Mouse (Mus musculus) C2C12 (cell line): ENCODE measurements at regions not wholly inside any gene's neighbourhood (a gene's known extent, or its start where the extent isn't known, plus 50 kb on each side); places are given as distances from the start of the nearest gene placed in this dataset.

ENCODE experiments used
- H3K27me3 ChIP-seq: one replicate; pipeline ENCODE4 v1.6.1; 2011; ENCODE audit not compliant: control insufficient read depth, insufficient read depth, insufficient read length
- H3K36me3 ChIP-seq: one replicate; pipeline ENCODE4 v1.6.1; 2011; ENCODE audit not compliant: control insufficient read depth, insufficient read depth
- H3K4me3 ChIP-seq: one replicate; pipeline ENCODE4 v1.5.1; 2011; ENCODE audit warnings: mild to moderate bottlenecking, control low read depth; ENCODE audit not compliant: poor library complexity, insufficient read depth, severe bottlenecking
- H3K79me2 ChIP-seq: one replicate; pipeline ENCODE4 v1.6.1; 2011; ENCODE audit not compliant: control insufficient read depth, insufficient read depth
- H3K79me3 ChIP-seq: one replicate; pipeline ENCODE4 v1.6.1; 2011; ENCODE audit warnings: low read depth, control low read depth
- H3ac ChIP-seq: one replicate; pipeline ENCODE3; 2011; ENCODE audit warnings: low read depth; ENCODE audit not compliant: control insufficient read depth, insufficient read length
- CEBPB ChIP-seq: IDR thresholded peaks from one replicate; pipeline ENCODE4 v1.6.1; 2011; ENCODE audit warnings: low read depth, mild to moderate bottlenecking, control low read depth, moderate library complexity
- CTCF ChIP-seq: IDR thresholded peaks from one replicate; pipeline ENCODE4 v1.5.1; 2011; ENCODE audit not compliant: control insufficient read depth, insufficient read depth, insufficient read length
- FOSL1 ChIP-seq: IDR thresholded peaks from one replicate; pipeline ENCODE4 v1.8.0; 2011; ENCODE audit warnings: mild to moderate bottlenecking, low read length; ENCODE audit not compliant: poor library complexity, insufficient read depth, severe bottlenecking
- MAX ChIP-seq: IDR thresholded peaks from one replicate; pipeline ENCODE4 v1.6.1; 2011; ENCODE audit warnings: mild to moderate bottlenecking, control low read depth
- MYOD1 ChIP-seq: IDR thresholded peaks from one replicate; pipeline ENCODE4 v1.6.1; 2011; ENCODE audit warnings: low read depth; ENCODE audit not compliant: control insufficient read depth, insufficient read length
- MYOG ChIP-seq: IDR thresholded peaks from one replicate; pipeline ENCODE4 v1.6.1; 2011; ENCODE audit not compliant: control insufficient read depth, insufficient read length; ENCODE audit errors: extremely low read depth
- USF1 ChIP-seq: IDR thresholded peaks from one replicate; pipeline ENCODE4 v1.6.1; 2011; ENCODE audit warnings: low read depth, mild to moderate bottlenecking, control low read depth, moderate library complexity

- Histone ChIP-seq H3K27me3 (no peaks in the 10 kb centered on the region), H3K36me3 (no peaks in the 10 kb centered on the region), H3K79me2 (no peaks in the 10 kb centered on the region), H3ac (no peak overlapping the region), H3K4me3 (no peak overlapping the region), H3K79me3 (no peaks in the 10 kb centered on the region)
- TF ChIP-seq MYOG (no peak), FOSL1 (no peak), MAX (no peak), CTCF (no peak), CEBPB (no peak), MYOD1 (no peak), USF1 (no peak)
Measured at GRCm38 (mm10) chrX:92981141-92981540, 305.1 kb upstream of the Arx start.

DNA sequence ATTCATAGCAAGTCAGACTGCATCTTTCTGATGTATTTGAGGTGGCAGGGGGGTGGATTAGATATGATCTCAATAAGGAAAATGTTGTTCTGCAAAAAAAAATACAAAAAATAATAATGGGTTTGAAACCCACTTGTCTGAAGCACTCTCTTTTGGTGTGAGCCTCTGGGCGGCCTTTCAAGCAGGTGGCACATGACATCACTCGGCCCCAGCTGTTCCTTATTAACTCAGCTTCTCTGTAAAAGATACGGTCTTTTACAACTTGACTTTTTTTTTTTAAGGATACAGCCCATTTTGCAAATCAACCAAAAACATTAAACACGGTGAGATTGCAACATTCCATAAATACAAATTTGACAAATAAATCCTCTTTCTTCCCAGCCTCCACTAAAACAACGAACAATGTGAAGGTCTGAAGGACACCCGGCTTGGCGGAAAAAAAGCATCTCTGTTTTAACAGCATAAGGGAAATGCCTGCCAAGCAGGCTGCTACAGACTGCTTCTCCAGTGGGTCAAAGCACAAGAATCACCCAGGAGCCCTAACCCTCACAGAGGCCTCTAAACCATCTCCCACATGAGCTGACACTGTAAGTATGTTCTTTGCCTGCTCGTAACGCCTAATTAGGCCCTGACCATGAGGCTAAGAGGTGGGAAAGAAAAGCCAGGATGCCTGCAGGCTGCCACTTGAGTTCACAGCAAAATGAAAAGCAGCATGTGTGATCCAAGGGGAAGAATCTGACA is 283.8 kb upstream of the Arx start:
- H3K36me3 ChIP-seq, result no peaks in the 10 kb centered on the region
- no peaks in the 10 kb centered on the region for H3K79me2 ChIP-seq
- no peaks in the 10 kb centered on the region for H3K79me3 ChIP-seq
- TF ChIP-seq MYOD1, result peak; percentile 36
- no peak for TF ChIP-seq CTCF
- H3K4me3 ChIP-seq, result no peak overlapping the region
- no peaks in the 10 kb centered on the region for H3K27me3 ChIP-seq
- no peak overlapping the region for H3ac ChIP-seq

DNA sequence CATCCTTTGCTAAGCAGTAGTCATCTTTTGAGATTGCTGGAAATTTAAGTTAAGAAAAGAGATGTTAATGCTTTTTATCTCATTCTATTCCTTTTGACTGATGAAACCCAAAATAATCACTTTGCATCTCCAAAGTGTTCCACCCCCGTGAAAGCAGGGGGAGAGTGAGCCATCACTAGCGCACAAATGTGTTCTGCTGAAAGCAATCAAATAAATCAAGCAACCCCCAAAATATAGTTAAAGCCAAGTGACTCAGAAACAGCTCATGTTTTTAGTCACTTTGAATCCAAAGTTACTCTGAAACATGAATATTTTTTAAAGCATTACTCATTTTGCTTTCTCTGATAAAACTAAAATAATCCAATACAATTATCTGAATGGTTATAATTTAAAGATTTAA is 279.6 kb upstream of the Arx start:
- Histone ChIP-seq H3K79me3 (no peaks in the 10 kb centered on the region), H3ac (no peak overlapping the region), H3K36me3 (no peaks in the 10 kb centered on the region), H3K4me3 (no peak overlapping the region), H3K27me3 (no peaks in the 10 kb centered on the region), H3K79me2 (no peaks in the 10 kb centered on the region)
- TF ChIP-seq MYOD1 (no peak), MYOG (no peak), CEBPB (no peak), FOSL1 (no peak), USF1 (no peak), MAX (no peak), CTCF (no peak)

- Histone ChIP-seq H3K79me2 (no peaks in the 10 kb centered on the region), H3K36me3 (no peaks in the 10 kb centered on the region), H3K27me3 (no peaks in the 10 kb centered on the region), H3K79me3 (no peaks in the 10 kb centered on the region), H3ac (no peak overlapping the region), H3K4me3 (no peak overlapping the region)
- TF ChIP-seq CTCF (no peak), MYOD1 (no peak), CEBPB (no peak), USF1 (no peak), MYOG (no peak), MAX (no peak), FOSL1 (no peak)
Measured at GRCm38 (mm10) chrX:93011578-93011977, 274.7 kb upstream of the Arx start.

DNA sequence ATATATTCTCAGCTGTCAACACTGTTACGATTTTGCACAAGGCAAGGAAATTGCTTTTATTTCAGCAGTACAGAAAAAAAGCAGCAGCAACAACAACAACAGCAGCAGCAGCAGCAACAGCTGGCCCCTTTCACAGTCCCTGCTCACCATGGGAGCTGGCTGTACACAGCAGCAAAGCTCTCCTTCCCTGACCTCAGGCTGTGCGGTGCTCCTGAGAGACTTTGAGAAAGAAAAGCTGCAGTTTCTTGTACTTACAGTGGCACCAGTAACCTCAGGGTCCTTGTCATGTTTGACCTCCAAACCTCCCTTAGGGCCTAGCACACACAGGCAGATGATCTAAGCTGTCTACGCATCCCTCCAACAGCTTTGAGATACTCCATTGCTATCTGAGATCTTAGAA is 269.9 kb upstream of the Arx start:
- H3K79me2 ChIP-seq, result no peaks in the 10 kb centered on the region
- no peak for TF ChIP-seq CEBPB
- no peak for TF ChIP-seq MYOG
- no peak for TF ChIP-seq MAX
- TF ChIP-seq CTCF, result no peak
- TF ChIP-seq USF1, result no peak
- no peak for TF ChIP-seq MYOD1
- no peak for TF ChIP-seq FOSL1
- no peak overlapping the region for H3K4me3 ChIP-seq
- no peaks in the 10 kb centered on the region for H3K27me3 ChIP-seq
- no peaks in the 10 kb centered on the region for H3K36me3 ChIP-seq
- no peaks in the 10 kb centered on the region for H3K79me3 ChIP-seq
- no peak overlapping the region for H3ac ChIP-seq

DNA sequence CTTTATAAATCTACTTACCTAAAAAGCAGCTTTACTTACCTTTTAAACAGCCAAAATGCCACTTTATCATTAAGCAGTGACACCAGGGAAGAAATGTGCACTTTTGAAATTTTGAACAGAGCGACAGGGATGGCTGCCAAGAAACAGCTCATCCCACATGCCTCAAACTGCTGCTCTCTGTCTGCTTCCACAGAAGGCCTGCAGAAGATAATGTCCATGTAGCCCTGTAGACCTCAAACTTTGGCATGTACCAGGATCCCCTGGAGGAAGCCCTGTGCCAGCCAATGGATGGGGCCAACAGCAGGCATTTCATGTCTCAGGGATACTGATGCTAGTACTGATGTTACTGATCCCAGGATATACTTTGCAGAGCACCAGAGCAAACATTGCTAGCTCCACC is 245.1 kb upstream of the Arx start:
- TF ChIP-seq FOSL1, result no peak
- no peak for TF ChIP-seq CTCF
- TF ChIP-seq CEBPB, result no peak
- TF ChIP-seq MYOG, result no peak
- no peak for TF ChIP-seq MYOD1
- TF ChIP-seq USF1, result no peak
- no peak for TF ChIP-seq MAX
- Histone ChIP-seq H3K27me3 (no peaks in the 10 kb centered on the region), H3K4me3 (no peak overlapping the region), H3K79me3 (no peaks in the 10 kb centered on the region), H3K36me3 (no peaks in the 10 kb centered on the region), H3ac (no peak overlapping the region), H3K79me2 (no peaks in the 10 kb centered on the region)
